Mouse (Mus musculus): Measurements from ENCODE around the gene Zfp949. TPM values are rescaled to one million over a fixed set of nuclear protein-coding genes. Genes with fewer than 3 reads are reported as not detected.
A peak's percentile ranks its signal among the peaks of the same experiment; 100 is the strongest.

Gene Zfp949
- polyA plus RNA-seq, 1 experiment from 2014 or later = 8.5 TPM

DNA sequence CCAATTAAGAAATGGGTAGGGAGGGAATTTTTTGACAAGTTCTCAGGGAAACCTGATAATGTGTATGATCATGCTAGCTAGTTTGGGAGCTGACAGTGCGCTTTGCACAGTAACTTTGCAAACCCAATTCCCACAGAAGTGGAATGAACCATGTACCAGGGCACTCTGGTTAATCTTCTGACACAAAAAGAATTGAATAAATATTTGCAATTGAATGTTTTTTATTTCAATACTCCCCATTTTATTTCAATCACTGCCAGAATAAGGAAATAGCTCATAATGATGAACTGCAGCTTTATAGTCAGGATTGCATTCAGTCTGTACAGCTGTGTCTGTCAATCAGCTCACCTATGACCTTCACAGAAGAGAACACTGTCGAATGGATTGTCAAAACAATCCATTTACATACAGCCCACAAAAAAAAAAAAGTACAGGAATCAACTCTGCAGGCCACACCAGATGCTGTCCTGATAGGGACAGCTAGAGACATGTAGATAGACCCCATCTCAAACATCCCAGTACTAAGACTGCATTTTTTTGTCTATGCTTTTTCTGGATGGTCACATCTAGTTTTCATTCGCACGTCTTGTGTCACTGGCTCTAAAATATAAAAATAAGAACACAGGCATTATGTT, 26.9 kb upstream of the Zfp949 start:
- Histone ChIP-seq H3K4me2 (ENCODE audit: low read length) (peak overlapping the region; percentile 72), H3K9ac (ENCODE audit: low read length) (peak overlapping the region; percentile 96), H3K27me3 (ENCODE audit: control insufficient read depth, insufficient read depth, low read length) (no peaks in the 10 kb centered on the region), H3K36me3 (ENCODE audit: control insufficient read depth, insufficient read depth, low read length) (peaks cover 21% of the 10 kb centered on the region), H3K9me3 (ENCODE audit: control insufficient read depth, low read length) (no peaks in the 10 kb centered on the region), H3K27ac (replicated peaks in 1 of 2; ENCODE audit: control insufficient read depth in 1 of 2, insufficient read depth in 1 of 2, low read depth in 2 of 2, low read length in 2 of 2) (no peak overlapping the region), H3K4me1 (ENCODE audit: control insufficient read depth in 2 of 2, insufficient read depth in 2 of 2, low read length in 2 of 2) (peaks cover 0 to 18% of the 10 kb centered on the region in 2 experiments; a peak in 3 of 4 replicates), H3K4me3 (ENCODE audit: control insufficient read depth in 1 of 2, insufficient read depth in 1 of 2, low read depth in 1 of 2, low read length in 2 of 2) (peak overlapping the region; percentile 60 to 74; a peak in 3 of 4 replicates)
- WGBS = 31% methylated on average over 4 of the region's 4 CpGs
- ATAC-seq (ENCODE audit: insufficient number of reproducible peaks, insufficient read depth, low FRiP score, low read depth) = no peak

DNA sequence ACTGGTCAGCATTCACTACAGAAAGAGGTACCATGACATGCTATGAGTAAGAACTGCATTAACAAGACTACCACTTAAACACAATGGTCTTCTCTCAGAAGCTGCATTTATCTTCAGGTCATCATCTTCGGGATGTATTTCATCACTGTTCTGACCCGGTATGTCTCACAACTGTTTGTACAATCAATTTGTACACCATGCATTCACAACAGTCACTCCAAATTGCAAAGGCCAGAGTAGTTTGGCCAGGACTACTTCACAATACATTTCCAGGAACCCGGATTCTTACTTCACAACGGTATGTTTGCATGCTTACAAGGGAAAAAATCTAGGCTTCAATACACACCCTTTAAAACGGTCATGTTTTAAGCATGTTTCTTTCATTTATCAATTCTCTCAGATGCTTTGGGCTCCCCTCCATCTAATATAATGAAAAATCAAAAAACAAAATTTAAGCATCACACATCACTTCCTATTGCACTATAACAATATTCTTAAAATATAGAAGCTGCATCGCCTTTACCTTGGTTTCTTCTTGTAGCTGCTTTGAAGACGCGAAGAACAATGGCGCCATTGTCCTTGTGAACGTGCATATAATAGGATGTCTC, 25.8 kb upstream of the Zfp949 start:
- H3K4me2 ChIP-seq (ENCODE audit: low read length) = peak overlapping the region; percentile 72
- H3K4me1 ChIP-seq (ENCODE audit: control insufficient read depth in 2 of 2, insufficient read depth in 2 of 2, low read length in 2 of 2) = peaks cover 0 to 18% of the 10 kb centered on the region in 2 experiments; a peak in 3 of 4 replicates
- peak overlapping the region; percentile 60 to 74 for H3K4me3 ChIP-seq (ENCODE audit: control insufficient read depth in 1 of 2, insufficient read depth in 1 of 2, low read depth in 1 of 2, low read length in 2 of 2)
- peak overlapping the region; percentile 96 for H3K9ac ChIP-seq (ENCODE audit: low read length)
- no peaks in the 10 kb centered on the region for H3K9me3 ChIP-seq (ENCODE audit: control insufficient read depth, low read length)
- H3K27me3 ChIP-seq (ENCODE audit: control insufficient read depth, insufficient read depth, low read length) = no peaks in the 10 kb centered on the region
- peak overlapping the region; percentile 76 to 89 for H3K27ac ChIP-seq (replicated peaks in 1 of 2; ENCODE audit: control insufficient read depth in 1 of 2, insufficient read depth in 1 of 2, low read depth in 2 of 2, low read length in 2 of 2)
- ATAC-seq (ENCODE audit: insufficient number of reproducible peaks, insufficient read depth, low FRiP score, low read depth) = no peak
- H3K36me3 ChIP-seq (ENCODE audit: control insufficient read depth, insufficient read depth, low read length) = peaks cover 21% of the 10 kb centered on the region
- WGBS = 0% methylated on average over 10 of the region's 10 CpGs

DNA sequence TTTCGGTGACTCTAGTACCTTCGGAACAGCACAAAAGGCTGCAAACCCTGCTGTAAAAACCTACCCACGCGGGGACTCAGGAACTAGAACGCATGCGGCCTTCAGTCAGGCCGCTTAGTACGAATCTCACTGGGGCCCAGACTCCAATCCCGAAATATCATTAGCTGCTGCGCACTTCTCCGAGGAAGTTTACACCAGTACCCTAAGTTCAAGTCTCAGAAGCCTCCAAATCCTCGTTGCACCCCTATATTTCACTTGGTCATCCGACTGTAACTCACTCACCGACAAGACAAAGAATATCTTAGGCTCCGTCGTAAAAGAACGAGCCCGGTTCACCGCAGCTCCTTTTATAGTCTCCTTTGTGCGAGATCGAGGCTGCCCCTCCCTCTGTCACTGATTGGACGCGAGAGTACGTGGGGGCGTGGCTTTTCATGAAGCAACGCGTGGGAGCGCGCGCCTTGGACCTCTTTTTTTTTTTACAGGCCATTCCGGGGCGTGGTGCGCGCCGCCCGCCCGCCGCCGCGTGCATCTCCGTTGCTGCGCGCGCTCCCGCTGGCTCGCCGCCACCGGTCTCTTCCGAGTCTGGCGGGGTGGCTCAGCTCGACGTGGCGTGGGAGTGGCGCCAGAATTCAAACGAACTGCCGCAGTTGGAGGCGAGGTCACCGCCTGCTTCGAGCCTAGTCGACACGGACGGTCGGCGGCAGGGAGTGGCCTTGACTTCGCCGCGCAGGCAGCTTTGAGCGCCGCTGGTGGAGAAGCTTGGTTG, 25.1 kb upstream of the Zfp949 start:
- WGBS = under 1% methylated on average over 69 of the region's 69 CpGs

DNA sequence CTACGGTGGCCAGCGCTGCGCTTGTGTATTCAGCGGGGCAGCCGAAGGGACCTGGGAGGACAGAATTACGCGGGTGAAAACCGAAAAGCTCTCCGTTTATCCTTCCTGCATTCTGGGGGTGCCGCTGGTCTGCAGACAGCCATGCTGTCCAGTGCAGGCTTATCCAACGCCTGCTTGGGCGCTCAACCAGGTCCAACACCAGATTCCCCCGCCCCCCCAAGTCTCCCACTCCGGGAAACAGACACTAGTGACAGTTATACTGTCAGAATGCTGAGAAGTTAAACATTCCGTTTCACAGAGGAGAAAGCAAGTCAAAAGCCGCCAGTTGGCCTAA, 24.5 kb upstream of the Zfp949 start:
- ATAC-seq (ENCODE audit: insufficient number of reproducible peaks, insufficient read depth, low FRiP score, low read depth) = no peak
- 2% methylated on average over 16 of the region's 16 CpGs for WGBS

More for the DNA sequence above, 25.1 kb upstream of the Zfp949 start:
- peak; percentile 91 for ATAC-seq (ENCODE audit: insufficient number of reproducible peaks, insufficient read depth, low FRiP score, low read depth)
- peaks cover 0 to 18% of the 10 kb centered on the region in 2 experiments; a peak in 3 of 4 replicates for H3K4me1 ChIP-seq (ENCODE audit: control insufficient read depth in 2 of 2, insufficient read depth in 2 of 2, low read length in 2 of 2)
- H3K9me3 ChIP-seq (ENCODE audit: control insufficient read depth, low read length) = no peaks in the 10 kb centered on the region
- peak overlapping the region; percentile 76 to 89 for H3K27ac ChIP-seq (replicated peaks in 1 of 2; ENCODE audit: control insufficient read depth in 1 of 2, insufficient read depth in 1 of 2, low read depth in 2 of 2, low read length in 2 of 2)
- peak overlapping the region; percentile 86 for H3K4me2 ChIP-seq (ENCODE audit: low read length)
- H3K9ac ChIP-seq (ENCODE audit: low read length) = peak overlapping the region; percentile 96
- H3K4me3 ChIP-seq (ENCODE audit: control insufficient read depth in 1 of 2, insufficient read depth in 1 of 2, low read depth in 1 of 2, low read length in 2 of 2) = peak overlapping the region; percentile 60 to 74
- H3K27me3 ChIP-seq (ENCODE audit: control insufficient read depth, insufficient read depth, low read length) = no peaks in the 10 kb centered on the region
- peaks cover 21% of the 10 kb centered on the region for H3K36me3 ChIP-seq (ENCODE audit: control insufficient read depth, insufficient read depth, low read length)

DNA sequence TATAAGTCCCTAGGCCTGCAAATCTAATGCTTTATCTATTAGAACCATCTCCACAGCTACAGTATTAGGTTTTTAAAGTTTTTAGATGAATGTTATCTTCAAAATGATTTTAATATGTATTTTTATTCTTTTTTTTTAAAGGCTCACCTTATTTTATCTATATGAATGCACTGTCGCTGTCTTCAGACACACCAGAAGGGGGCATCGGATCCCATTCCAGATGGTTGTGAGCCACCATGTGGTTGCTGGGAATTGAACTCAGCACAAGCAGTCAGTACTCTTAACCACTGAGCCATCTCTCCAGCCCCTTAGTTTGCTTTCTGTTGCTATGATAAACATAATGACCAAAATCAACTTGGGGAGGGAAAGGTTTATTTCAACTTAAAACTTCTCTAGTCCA, 23.5 kb upstream of the Zfp949 start:
- no peak overlapping the region for H3K4me3 ChIP-seq (ENCODE audit: control insufficient read depth in 1 of 2, insufficient read depth in 1 of 2, low read depth in 1 of 2, low read length in 2 of 2)
- no peak for ATAC-seq (ENCODE audit: insufficient number of reproducible peaks, insufficient read depth, low FRiP score, low read depth)
- H3K36me3 ChIP-seq (ENCODE audit: control insufficient read depth, insufficient read depth, low read length) = peaks cover 21% of the 10 kb centered on the region
- no peak overlapping the region for H3K9ac ChIP-seq (ENCODE audit: low read length)
- no peaks in the 10 kb centered on the region for H3K9me3 ChIP-seq (ENCODE audit: control insufficient read depth, low read length)
- WGBS = 97% methylated on average over 2 of the region's 2 CpGs
- peaks cover 0 to 18% of the 10 kb centered on the region in 2 experiments; a peak in 3 of 4 replicates for H3K4me1 ChIP-seq (ENCODE audit: control insufficient read depth in 2 of 2, insufficient read depth in 2 of 2, low read length in 2 of 2)
- no peak overlapping the region for H3K4me2 ChIP-seq (ENCODE audit: low read length)
- no peak overlapping the region for H3K27ac ChIP-seq (replicated peaks in 1 of 2; ENCODE audit: control insufficient read depth in 1 of 2, insufficient read depth in 1 of 2, low read depth in 2 of 2, low read length in 2 of 2)
- H3K27me3 ChIP-seq (ENCODE audit: control insufficient read depth, insufficient read depth, low read length) = no peaks in the 10 kb centered on the region

More for the DNA sequence above, 24.5 kb upstream of the Zfp949 start:
- Histone ChIP-seq H3K4me3 (ENCODE audit: control insufficient read depth in 1 of 2, insufficient read depth in 1 of 2, low read depth in 1 of 2, low read length in 2 of 2) (peak overlapping the region; percentile 56 to 74), H3K27ac (replicated peaks in 1 of 2; ENCODE audit: control insufficient read depth in 1 of 2, insufficient read depth in 1 of 2, low read depth in 2 of 2, low read length in 2 of 2) (peak overlapping the region; percentile 66 to 82), H3K9me3 (ENCODE audit: control insufficient read depth, low read length) (no peaks in the 10 kb centered on the region), H3K4me1 (ENCODE audit: control insufficient read depth in 2 of 2, insufficient read depth in 2 of 2, low read length in 2 of 2) (peaks cover 0 to 18% of the 10 kb centered on the region in 2 experiments; a peak in 3 of 4 replicates), H3K9ac (ENCODE audit: low read length) (peak overlapping the region; percentile 77), H3K27me3 (ENCODE audit: control insufficient read depth, insufficient read depth, low read length) (no peaks in the 10 kb centered on the region), H3K36me3 (ENCODE audit: control insufficient read depth, insufficient read depth, low read length) (peaks cover 21% of the 10 kb centered on the region), H3K4me2 (ENCODE audit: low read length) (peak overlapping the region; percentile 86)

DNA sequence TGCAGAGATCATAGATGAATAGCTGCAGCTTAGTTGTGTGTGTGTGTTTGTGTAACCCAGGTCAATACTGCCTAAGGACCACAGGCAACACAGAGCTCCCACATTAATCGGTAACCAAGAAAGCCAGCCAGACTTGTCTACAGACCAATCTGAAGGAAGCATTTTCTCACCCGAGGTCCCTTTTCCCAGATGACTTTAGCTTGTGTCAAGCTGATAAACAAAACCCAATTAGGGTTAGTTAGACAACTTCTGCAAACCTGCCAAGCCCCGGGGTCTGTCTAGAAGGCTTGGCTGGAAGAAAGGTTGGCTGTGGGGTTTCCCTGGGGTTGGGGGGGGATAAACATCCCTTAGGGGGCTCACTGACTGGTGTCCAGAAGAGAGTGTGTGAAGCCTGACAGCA, 23.0 kb upstream of the Zfp949 start:
- no peaks in the 10 kb centered on the region for H3K9me3 ChIP-seq (ENCODE audit: control insufficient read depth, low read length)
- H3K4me2 ChIP-seq (ENCODE audit: low read length) = no peak overlapping the region
- peaks cover 20% of the 10 kb centered on the region for H3K36me3 ChIP-seq (ENCODE audit: control insufficient read depth, insufficient read depth, low read length)
- WGBS = 72% methylated on average over 3 of the region's 3 CpGs
- H3K27ac ChIP-seq (replicated peaks in 1 of 2; ENCODE audit: control insufficient read depth in 1 of 2, insufficient read depth in 1 of 2, low read depth in 2 of 2, low read length in 2 of 2) = no peak overlapping the region
- no peak overlapping the region for H3K4me3 ChIP-seq (ENCODE audit: control insufficient read depth in 1 of 2, insufficient read depth in 1 of 2, low read depth in 1 of 2, low read length in 2 of 2)
- peaks cover 0 to 18% of the 10 kb centered on the region in 2 experiments; a peak in 3 of 4 replicates for H3K4me1 ChIP-seq (ENCODE audit: control insufficient read depth in 2 of 2, insufficient read depth in 2 of 2, low read length in 2 of 2)
- no peak for ATAC-seq (ENCODE audit: insufficient number of reproducible peaks, insufficient read depth, low FRiP score, low read depth)
- H3K9ac ChIP-seq (ENCODE audit: low read length) = no peak overlapping the region
- no peaks in the 10 kb centered on the region for H3K27me3 ChIP-seq (ENCODE audit: control insufficient read depth, insufficient read depth, low read length)

DNA sequence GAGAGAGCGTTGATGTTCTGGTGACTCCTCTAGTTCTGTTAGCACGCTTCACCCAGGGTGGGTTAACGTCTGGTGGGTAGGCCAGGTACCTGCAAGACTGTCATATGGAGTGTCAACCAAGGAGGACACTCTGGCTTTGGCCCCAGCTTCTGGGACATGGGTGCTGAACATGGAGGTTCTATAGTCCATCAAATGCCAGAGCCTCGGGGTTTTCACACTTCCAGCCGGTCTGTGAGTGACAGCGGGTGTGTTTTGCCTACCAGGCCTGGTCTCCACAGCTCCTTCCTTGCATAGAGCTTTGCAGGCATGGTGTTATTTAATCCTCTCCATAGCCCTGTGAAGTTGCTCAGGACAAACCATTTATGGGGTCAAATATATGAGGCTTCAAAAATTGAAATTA, 22.5 kb upstream of the Zfp949 start:
- Histone ChIP-seq H3K9me3 (ENCODE audit: control insufficient read depth, low read length) (no peaks in the 10 kb centered on the region), H3K4me2 (ENCODE audit: low read length) (no peak overlapping the region), H3K27me3 (ENCODE audit: control insufficient read depth, insufficient read depth, low read length) (no peaks in the 10 kb centered on the region), H3K4me1 (ENCODE audit: control insufficient read depth in 2 of 2, insufficient read depth in 2 of 2, low read length in 2 of 2) (peaks cover 0 to 14% of the 10 kb centered on the region in 2 experiments; a peak in 3 of 4 replicates), H3K36me3 (ENCODE audit: control insufficient read depth, insufficient read depth, low read length) (peaks cover 14% of the 10 kb centered on the region), H3K9ac (ENCODE audit: low read length) (no peak overlapping the region), H3K27ac (replicated peaks in 1 of 2; ENCODE audit: control insufficient read depth in 1 of 2, insufficient read depth in 1 of 2, low read depth in 2 of 2, low read length in 2 of 2) (no peak overlapping the region), H3K4me3 (ENCODE audit: control insufficient read depth in 1 of 2, insufficient read depth in 1 of 2, low read depth in 1 of 2, low read length in 2 of 2) (no peak overlapping the region)
- 91% methylated on average over 6 of the region's 6 CpGs for WGBS
- no peak for ATAC-seq (ENCODE audit: insufficient number of reproducible peaks, insufficient read depth, low FRiP score, low read depth)

Measured in heart, embryonic 14.5 days (tissue).